Mouse (Mus musculus) adipocyte (in vitro differentiated cells): ENCODE results near the gene Maml2.

ENCODE experiments used
- DNase-seq: peaks from one replicate; pipeline ENCODE4 v3.0.0-alpha.2; 2016; ENCODE audit warnings: low spot score

Gene Maml2

DNA sequence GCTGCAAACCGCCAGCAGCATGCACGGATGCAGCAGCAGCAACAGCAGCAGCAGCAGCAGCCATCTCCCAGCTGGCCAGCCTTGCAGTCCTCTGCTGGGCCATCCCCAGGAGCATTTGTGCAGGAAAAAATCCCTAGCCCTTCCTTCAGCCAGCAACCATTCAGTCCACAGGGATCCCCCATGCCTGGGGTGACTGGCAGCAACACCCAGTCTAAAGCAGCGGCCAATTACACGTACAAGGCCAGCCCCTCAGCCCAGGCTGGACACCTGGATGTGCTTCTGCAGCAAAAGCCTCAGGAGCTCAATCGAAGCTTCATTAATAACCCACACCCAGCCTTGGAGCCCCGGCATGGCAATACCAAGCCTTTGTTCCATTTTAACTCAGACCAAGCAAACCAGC, 323.0 kb downstream of the Maml2 start:
- DNase-seq = no peak

DNA sequence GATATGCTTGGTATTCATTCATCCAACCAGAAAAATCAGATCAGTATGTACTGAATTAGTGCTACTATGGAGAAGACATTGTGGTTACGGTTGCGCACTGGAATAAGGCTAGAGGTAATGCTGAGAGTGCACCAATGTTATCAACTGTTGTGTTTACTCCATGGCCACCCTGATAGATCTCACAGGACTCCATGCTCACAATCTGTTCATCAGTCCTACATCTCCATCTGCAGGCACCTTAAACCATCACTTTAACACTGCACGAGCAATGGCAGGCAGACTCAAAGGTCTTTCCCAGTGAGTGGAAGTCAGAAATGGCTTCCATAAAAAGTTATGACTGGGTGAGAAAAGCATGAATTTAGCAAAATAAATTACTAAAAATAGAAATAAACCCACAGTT, 324.2 kb downstream of the Maml2 start:
- no peak for DNase-seq

DNA sequence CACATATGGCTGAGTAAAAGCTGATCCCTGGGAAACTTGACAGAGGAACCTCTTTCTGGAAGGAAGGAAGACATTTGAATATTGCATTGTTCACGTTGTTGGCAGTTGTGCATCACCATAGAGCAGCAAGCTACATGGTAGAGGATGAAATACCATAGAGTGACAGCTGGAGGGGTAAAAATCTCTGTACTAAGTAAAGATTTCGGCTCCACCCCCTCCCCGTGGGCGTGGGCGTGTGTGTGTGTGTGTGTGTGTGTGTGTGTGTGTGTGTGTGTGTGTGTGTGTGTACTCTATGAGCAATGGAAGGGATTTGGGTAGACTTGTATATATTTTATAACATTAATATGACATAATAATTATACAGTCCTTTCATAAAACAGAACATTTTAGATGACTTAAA, 324.7 kb downstream of the Maml2 start:
- no peak for DNase-seq

DNA sequence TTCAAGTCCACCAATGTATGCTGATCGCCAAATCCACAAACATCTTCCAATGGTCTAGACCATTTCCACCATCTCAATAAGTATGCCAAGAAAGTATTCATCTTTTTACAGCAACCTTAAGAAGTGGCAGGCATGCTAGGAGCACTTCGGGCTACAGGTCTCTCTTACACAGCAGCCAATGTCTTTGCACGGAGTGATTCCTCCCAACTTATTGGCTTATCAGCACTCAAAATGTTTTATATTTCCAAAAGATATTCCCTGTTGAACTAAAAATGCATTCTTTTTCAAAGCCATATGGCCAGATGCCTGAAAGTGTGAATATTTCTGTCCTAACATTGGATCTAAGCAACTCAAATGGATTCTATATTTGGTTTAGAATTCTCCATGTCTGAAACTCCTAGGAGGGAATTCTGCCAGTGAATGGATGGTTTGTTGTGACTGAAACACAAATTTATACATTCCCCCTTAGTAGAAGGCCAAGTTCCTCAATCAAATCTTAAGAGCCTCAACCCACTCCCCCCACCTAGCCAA, 326.2 kb downstream of the Maml2 start:
- DNase-seq = no peak

DNA sequence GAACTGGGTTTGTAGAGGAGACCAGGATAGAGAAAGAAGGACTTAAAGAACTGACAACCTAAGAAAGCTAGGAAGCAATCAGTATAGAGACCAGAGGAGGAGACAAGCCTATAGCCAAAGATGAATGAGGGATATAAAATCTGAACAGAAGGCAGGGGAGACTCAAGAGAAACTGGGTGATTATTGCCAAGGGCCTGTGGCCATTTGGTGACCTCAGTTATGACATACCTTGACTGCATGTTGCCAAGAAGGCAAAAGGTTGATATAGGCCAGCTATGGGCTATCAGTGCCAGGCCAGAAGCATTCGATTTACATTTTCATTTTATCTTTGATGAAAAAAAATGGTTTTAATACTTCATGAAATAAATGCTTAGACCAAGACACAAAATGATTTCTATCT, 327.0 kb downstream of the Maml2 start:
- DNase-seq = no peak

DNA sequence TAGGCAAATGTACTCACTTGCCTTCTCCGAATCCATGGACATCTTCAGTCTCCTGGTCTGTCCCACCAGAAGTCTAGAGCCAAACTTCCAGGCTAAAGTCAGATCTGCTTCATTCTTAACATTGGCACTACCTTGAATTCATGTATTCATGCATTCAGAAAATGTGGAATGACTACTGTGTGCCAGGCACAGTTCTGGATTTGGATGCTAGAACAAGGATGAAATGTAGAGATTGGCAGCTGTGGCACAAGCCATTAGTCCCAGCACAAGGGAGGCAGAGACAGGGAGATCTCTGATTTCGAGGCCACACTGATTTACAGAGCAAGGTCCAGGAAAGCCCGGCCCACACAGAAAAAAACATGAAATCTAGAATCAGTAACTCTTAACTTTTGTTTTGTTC, 327.5 kb downstream of the Maml2 start:
- no peak for DNase-seq

DNA sequence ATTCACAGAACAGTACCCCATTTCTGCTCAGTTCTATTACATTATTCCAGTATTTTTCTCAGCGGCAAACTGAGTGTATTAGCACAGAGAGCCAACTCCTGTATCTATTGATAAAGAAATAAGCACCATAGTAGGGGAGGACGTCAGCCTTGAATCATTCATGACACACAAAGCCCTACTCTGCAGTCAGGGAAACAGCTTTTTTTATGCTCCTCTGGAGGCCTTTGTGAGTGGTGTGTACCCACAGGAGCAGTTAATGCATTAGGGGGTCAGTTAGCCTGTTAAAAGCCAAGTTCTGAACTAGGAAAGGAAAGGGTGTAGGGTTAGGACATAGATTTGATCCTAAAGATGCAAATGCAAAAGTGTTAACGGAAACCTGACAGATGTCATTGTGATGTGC, 328.7 kb downstream of the Maml2 start:
- DNase-seq = no peak

DNA sequence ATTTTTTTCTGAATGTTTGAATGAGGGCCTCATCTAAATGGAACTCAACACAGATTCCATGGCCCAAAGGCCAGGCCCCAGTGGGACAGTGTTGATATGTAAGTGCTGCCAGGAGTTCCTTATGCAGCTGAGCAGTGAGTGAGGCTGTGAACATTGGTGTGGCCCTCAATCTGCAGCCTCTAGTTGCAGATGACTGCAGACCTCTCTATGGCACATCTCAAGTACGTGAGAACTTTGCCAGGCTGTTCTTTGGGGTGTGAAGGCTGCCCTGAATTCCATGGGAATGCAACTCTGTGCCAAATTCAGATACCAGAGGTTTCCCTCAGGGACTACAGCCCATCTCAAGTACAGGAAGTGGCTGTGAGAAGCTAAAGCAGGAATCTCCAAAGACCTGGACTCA, 335.6 kb downstream of the Maml2 start:
- DNase-seq = peak; percentile 28

DNA sequence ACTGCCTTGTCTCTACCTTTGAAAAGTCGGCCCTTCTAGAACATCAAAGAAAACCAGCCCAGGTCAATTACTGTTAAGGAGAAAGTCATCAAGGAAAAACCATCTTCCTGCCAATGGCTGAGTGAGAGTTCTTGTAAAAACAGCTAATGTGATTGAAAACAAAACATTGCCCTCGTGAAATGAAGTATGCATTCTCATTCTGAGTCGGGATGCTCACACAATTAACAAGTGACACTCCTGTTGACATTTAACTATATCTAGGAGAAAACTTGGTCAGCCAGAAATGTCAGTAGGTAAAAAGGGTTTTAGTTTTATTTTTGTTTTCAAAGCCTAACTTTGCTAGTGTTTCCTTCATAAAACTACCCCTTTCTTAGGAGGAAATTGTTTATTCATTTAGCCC, 341.9 kb downstream of the Maml2 start:
- no peak for DNase-seq

DNA sequence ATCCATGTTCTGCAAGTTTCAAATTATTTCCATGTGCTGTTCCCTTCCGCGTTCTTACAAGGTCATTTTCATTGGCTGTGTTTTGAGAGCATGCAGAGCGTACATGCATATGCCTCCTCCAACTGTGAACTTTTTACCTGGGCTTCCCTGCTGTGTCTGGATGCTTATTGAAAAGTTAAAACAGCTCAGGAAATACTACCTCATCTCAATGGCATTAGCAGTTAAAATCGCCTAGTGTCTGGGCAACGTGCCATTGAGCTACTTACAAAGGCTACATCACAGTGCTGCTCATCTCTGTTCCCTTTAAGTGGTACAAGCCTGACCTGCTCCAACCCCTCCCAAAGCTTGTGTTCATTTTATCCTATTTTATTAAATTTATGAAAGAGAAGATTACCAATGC, 347.4 kb downstream of the Maml2 start:
- DNase-seq = no peak

DNA sequence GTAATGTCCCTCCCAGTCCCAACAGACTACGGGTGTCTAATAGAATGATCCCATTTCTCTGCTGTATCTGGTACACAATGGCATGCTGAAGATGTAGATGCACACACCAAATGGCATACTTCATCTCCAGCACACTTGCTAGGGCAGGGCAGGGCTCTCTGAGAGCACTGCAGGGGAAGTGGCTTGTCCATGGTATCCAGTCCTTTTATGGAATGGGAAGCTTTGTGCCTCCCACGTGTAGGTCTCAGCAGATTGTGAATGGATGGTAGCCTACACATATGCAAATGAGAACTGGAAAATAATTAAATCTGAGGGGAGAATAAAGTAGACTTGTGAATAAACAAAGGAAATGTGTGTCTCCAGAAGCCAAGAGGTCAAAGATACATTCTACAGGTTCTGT, 353.3 kb downstream of the Maml2 start:
- no peak for DNase-seq

DNA sequence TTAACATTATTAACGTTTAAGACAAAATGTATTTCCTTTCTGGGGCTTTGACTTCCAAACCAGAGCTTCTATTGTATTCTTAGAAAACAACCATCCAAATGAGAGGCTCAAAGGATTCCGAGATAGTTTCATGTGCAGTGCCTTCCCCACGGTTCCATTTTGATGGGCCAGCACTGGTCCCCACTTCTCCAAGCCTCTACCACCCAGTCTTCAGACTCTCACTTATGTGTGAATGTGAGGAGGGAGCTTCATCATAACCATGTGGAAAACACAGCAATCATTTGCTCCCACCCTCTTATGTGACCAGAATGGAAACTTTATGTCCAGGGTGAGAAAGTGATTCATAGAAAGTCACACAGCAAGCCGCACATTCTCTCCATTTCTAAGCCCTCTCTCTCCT, 354.1 kb downstream of the Maml2 start:
- no peak for DNase-seq

DNA sequence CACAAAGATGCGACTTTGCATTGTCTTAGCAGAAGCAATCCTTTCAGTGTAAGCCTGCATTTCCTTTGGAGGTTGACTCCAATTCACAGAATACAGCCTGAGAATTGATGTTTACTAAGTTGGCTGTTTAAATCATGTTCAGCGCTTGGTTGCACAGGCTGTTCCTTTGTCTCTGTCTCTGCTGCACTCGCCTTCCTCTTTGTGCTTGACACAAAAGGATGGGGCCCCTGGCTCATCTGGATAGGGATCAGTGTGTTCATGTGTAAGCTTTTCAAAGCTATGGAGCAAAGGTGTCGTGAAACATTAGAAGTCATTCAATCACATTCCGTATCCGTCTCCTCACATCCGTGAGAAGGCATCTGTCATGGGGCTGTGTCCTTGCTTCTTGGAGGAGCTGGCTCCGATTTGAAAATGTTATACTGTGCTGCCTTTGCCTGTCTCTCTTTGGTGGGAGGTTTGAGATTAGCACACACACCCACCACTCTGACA, 354.7 kb downstream of the Maml2 start:
- DNase-seq = no peak

DNA sequence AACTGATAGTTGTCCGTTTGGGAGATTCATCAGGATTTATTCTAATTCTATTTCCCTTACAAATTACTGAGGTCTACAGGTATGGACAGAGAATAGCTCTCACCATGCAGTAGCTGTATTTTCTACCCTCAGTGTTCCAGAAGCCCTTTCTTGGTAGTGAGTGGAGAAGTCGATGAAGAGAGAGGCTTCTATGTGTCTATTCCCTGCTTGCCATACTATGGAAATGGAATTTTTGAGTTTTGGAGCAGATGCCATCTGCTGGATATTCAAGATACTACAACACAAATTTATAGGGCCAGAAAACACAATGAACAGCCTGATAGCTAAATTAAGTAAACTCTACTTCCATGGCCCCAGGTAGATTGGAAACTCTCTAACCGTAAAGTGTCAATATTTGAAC, 355.2 kb downstream of the Maml2 start:
- peak; percentile 69 for DNase-seq

DNA sequence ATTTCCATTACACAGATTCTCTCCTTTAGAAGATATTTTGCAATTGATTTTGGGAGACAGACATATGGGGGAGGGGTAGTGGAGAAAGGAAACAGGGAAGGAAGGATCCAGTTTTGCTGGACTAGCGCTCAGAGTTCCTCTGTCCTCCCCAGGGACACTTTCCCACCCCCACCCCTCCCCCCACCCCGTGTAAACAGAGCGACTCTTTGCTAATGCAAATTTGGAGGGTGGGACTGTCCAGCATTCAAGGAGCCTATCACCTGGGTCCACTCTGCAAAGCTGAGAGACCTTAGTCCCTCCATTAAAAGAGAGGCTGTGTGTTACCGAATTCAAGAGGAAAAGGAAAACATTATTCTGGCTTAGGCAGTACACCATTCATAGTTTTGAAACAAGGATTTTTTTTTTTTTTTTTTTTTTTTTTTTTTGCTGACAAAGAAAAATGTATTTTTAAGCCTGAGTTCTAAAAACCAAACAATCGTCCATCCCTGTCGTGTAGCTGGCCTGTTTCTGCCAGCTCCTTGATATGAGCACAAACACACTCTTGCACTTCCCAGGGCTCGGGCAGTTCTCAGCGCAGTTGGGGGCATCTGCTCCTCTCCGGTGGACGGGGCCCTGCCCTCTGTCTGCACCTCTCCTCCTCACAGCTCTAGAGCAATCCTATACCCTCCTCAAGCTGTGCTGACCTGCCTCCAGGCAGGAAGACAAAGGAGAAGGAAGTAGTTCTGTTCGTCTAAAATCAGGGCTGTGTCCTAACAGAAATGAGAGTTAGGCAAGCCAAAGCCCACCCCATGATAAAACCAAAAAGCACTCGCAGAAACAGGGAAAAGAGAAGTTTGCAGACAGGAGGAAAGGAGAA, 364.2 kb downstream of the Maml2 start:
- peak; percentile 12 for DNase-seq

DNA sequence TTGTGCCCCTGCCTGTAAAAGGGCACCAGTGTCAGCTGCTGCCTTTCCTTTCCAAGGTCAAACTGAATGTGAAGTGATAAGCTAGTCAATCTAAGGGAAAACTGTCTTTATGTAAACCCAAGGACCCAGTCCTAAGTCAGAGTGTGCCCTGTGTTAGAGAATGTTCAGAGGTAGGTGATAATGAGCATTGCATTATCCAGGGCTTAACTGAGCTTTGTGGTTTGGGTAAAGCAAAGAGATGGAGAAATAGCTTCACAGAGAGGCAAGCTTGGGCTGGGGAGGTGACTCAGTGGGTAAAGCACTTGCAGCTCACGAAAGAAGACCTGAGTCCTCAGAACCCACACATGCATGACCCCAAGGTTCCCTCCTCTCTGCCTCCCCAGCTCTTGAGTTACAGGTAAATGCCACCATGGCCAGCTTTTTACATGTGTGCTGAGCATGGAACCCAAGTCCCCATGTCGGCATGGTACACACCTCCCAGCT, 367.8 kb downstream of the Maml2 start:
- no peak for DNase-seq

DNA sequence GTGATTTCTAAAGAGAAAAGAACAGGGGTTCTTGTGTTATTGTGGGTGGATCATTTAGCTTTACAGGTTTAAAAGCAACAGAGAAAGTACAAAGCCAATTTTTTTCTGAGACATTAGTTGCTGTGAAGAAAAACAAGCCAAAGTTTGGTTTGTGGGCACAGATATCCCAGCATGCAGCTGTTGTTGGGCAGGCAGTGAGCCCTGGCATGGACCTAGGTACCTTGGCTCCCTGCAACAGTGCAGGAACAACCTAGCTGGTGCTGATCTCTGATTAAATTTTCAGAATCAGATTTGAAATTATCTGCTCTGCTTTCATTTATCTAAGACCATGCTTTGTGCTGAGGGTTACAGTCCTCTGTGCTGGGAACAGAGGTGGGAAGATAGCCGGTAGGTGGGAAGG, 370.2 kb downstream of the Maml2 start:
- DNase-seq = no peak

DNA sequence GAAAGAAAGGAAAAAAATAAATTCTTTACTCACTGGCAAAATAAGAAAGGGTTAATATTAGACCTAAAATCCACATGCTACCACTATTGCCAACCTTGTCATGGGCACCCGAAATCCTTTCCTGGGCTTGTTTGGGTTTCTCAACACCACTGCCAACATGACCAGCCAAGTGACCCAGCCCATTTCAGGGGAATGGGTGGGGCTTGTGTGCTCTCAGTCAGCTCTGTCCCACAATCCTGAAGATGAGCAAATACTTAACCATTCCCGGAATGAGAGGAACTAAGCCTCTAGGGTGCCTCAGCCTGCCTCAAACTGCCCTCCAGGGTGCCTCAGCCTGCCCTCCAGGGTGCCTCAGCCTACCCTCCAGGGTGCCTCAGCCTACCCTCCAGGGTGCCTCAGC, 371.0 kb downstream of the Maml2 start:
- DNase-seq = peak; percentile 52

DNA sequence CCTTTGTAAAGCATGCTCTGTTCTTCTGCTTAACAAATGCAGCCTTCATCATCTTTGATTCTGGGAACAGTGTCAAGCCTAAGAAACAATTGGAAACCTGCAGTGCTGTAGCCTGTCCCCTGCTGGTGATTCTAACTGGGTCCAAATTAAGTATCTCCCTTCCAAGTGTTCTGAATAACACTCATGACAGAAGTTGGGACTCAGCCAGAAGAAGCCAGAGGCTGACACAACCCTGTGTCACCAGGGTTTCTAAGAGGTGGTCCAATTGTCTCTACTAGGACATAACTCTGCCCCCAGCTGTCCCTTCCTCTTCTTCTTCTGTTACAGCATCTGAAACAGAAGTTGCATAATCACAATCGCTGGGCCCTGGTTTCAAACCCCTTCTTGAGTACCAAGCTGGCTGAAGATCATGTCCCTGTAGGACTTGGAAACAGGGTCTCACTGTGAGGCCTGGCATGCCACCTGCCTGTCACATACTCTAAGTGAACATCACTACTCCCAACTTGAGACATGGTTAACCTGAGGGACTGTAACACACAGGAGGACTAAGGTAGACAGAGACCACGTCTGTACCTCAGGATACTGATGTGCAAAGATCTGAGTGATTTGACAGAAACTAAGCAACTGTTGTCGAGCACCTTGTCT, 373.5 kb downstream of the Maml2 start:
- peak; percentile 37 for DNase-seq

DNA sequence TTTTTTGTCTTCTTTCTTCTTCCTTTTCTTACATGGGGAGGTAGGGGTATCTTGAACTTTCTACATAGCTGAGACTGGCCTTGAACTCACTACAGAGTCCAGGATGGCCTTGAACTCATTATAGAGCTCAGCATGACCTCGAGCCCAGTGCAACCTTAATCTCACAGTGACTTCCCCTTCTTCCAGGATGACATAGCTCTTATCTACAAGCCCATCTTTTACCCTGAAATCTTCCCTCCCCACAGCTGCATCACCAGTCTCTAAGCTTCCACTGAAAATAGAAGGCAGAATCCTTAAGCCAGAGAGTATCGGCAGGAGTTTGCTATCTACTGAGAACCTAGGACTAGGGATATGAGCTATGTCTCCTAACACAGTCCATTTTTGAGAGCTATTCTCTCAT, 375.5 kb downstream of the Maml2 start:
- DNase-seq = no peak

DNA sequence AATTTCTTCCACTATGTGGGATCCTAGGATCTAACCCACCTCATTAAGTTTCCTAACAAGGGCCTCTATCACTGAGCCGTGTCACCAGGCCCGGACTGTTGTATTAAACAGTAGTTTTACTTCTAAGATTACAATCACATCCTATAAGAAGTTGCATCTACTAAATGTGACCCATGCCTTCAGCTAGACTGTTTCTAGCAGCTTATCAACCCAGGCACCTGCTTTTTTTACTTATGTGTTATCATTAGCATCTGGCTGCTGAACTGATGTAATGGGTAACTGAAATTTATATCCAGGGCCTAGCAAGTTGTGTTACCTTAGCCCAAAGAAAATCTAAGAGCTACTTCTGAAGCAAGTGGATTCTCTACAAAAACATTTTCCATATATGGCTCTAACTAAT, 380.3 kb downstream of the Maml2 start:
- no peak for DNase-seq

DNA sequence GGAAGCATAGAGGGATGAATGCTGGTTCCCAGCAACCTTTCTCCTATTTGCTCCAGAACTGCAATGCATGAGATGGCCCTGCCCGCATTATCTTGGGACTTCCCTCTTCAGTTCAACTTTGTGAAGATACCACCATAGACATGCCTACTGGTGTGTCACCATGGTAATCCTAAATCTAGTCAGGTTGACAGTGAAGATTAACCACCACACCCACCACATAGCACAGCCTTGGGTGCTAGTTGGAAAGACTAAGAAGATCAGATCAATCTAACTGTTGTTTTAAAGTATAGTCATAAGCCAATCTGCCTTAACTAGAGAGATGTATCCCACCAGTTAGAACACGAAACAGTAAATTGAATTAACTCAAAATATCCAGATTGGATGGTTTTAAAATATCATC, 381.9 kb downstream of the Maml2 start:
- DNase-seq = no peak

DNA sequence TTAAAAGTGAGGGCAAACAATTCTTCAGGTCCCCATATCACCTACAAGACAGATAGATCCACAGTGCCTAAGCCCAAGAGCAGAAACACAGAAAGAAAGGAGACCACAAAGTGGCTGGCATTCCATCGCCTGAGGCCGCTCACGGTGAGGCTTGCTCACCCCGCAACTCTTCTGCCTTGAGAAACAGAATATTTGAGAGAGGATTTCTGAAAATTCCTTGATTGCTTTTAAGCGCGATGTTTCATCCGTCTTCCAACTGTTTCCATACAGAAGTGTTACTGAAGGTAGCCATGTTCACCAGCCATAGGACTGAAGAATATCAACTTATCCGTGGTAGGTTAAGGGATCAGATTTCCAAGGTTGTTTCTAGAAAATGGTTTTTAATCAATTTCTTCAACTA, 383.4 kb downstream of the Maml2 start:
- no peak for DNase-seq
